Mouse (Mus musculus): ENCODE measurements around the gene Pced1b. TPM values are rescaled to one million over a fixed set of nuclear protein-coding genes. Genes with fewer than 3 reads are reported as not detected.

Pced1b gene
- polyA plus RNA-seq, 1 experiment from 2014 or later = 6.7 TPM

GRCm38 (mm10) chr15:97432221-97432620, 185.3 kb downstream of the Pced1b start:
- H3K9me3 ChIP-seq (ENCODE audit: control insufficient read depth, low read length) = no peaks in the 10 kb centered on the region
- no peaks in the 10 kb centered on the region for H3K36me3 ChIP-seq (ENCODE audit: control insufficient read depth, insufficient read depth, low read length)
- no peak overlapping the region for H3K4me2 ChIP-seq (ENCODE audit: low read depth, low read length)
- no peaks in the 10 kb centered on the region for H3K27me3 ChIP-seq (ENCODE audit: control insufficient read depth, insufficient read depth, low read length)
- no peak overlapping the region for H3K9ac ChIP-seq (replicated peaks; ENCODE audit: low read depth, low read length)
- H3K27ac ChIP-seq (ENCODE audit: low read depth, low read length) = no peak overlapping the region
- ATAC-seq (ENCODE audit: low read depth) = no peak
- 66% methylated on average over 4 of the region's 4 CpGs for WGBS
- H3K4me1 ChIP-seq (ENCODE audit: control insufficient read depth, insufficient read depth, low read length) = no peaks in the 10 kb centered on the region
- no peak overlapping the region for H3K4me3 ChIP-seq (ENCODE audit: low read depth, low read length)

Other genes starting within 250 kb of the Pced1b start
- gene Slc38a4, start 191.2 kb upstream of the Pced1b start, polyA plus RNA-seq (2014; fragmentation: Nextera tagmentation; extraction: Ambion mirVana) = 0.37 and 9.4 TPM in 2 replicates
- 7.3 and 8.5 TPM in 2 replicates for gene Amigo2, start 180 bp downstream of the Pced1b start, polyA plus RNA-seq (2014; fragmentation: Nextera tagmentation; extraction: Ambion mirVana)